Mouse (Mus musculus) spleen, adult 2 months (tissue): ENCODE data around the gene Wnk4. TPM values are rescaled to one million over a fixed set of nuclear protein-coding genes. Genes with fewer than 3 reads are reported as not detected.

Experiments
- DNase-seq, 2 experiments: peaks; one replicate each; pipeline versions ENCODE4 v3.0.0 to v3.0.0-alpha.2; 2012 to 2021; ENCODE audit warnings: low spot score in 2 of 2, low read depth in 1 of 2
- H3K27ac ChIP-seq: fragments of 200-500 bp; 2 replicates; pipeline ENCODE4 v1.5.1; 2012; ENCODE audit warnings: low read length, inconsistent platforms; ENCODE audit not compliant: insufficient read depth
- H3K27me3 ChIP-seq: fragments of 200-500 bp; 2 replicates; pipeline ENCODE4 v1.6.1; 2012; ENCODE audit warnings: mild to moderate bottlenecking, moderate library complexity, low read length, inconsistent platforms; ENCODE audit not compliant: control insufficient read depth, insufficient read depth
- H3K36me3 ChIP-seq: fragments of 200-500 bp; 2 replicates; pipeline ENCODE4 v1.6.1; 2012; ENCODE audit warnings: mild to moderate bottlenecking, low read length, inconsistent platforms; ENCODE audit not compliant: control insufficient read depth, insufficient read depth
- H3K4me1 ChIP-seq: fragments of 200-500 bp; 2 replicates; pipeline ENCODE4 v1.6.1; 2011; ENCODE audit warnings: inconsistent platforms; ENCODE audit not compliant: control insufficient read depth, insufficient read depth, insufficient read length
- H3K4me3 ChIP-seq: fragments of 200-500 bp; 2 replicates; pipeline ENCODE4 v1.5.1; 2011; ENCODE audit warnings: mild to moderate bottlenecking, inconsistent platforms; ENCODE audit not compliant: insufficient read depth, insufficient read length; ENCODE audit errors: extremely low read depth
- CTCF ChIP-seq: fragments of 200-500 bp; IDR thresholded peaks from 2 replicates; pipeline ENCODE4 v1.5.1; 2011; ENCODE audit warnings: mild to moderate bottlenecking, inconsistent platforms; ENCODE audit not compliant: insufficient read depth, insufficient read length, insufficient replicate concordance; ENCODE audit errors: extremely low read depth
- POLR2A ChIP-seq: fragments of 200-500 bp; IDR thresholded peaks from 2 replicates; pipeline ENCODE4 v1.6.1; 2011; ENCODE audit warnings: low read depth, low read length, inconsistent platforms
- WGBS: fragments of 180-500 bp; shearing (Covaris S2); methylation state at CpG from one replicate; pipeline ENCODE4 v1.1.7; 2018; 5-methylcytosine and 5-hydroxymethylcytosine counted together
- polyA plus RNA-seq: library from polyadenylated mRNA; depleted of rRNA; stranded (reverse); fragments of >200 nt; gene quantifications from 2 replicates; pipeline ENCODE4 v1.2.3, GENCODE M21; 2012

Gene Wnk4
- polyA plus RNA-seq, 1 experiment: 1.9 TPM

DNA sequence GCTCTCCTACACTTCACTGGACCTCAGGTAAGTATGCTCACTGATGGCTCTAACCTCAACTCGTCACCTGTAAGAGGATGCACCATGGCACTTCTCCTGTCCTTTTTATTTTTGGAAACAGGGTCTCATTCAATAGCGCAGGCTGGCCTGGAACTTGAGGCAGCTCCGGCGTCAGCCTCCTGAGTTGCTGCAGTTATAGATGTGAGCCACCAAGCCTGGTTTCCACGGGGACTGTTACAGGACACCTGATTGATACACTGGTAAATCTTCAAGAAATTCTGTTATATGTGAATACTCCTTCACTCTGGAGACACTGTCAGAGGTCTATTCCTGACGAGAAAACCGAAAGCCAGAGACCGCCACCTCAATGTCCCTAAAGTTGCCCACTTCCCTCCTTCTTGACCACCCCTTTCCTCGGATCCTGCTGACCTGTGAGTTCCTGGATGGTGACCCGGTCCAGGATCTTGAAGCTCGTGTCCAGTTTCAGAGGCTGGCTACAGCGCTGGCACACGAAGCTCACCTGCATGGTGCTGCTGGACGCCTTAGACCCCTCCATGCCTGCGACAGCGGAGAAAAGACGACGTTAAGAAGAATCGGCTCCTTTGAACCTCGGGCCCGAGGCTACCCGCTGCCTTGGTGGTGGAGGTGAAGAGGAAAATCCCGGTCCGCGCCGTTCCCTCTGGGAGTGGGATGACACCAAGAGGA, 41.1 kb downstream of the Wnk4 start:
- peak overlapping the region; percentile 30; the same call in 1 of the 2 replicates for H3K27ac ChIP-seq
- TF ChIP-seq CTCF: no peak
- TF ChIP-seq POLR2A: no peak
- H3K4me1 ChIP-seq: peaks cover 9% of the 10 kb centered on the region; the same call in 1 of the 2 replicates
- 9% methylated on average over 26 of the region's 26 CpGs for WGBS
- no peaks in the 10 kb centered on the region for H3K27me3 ChIP-seq
- DNase-seq: no peak
- H3K36me3 ChIP-seq: peaks cover 8% of the 10 kb centered on the region; the same call in 1 of the 2 replicates
- peak overlapping the region; percentile 81 for H3K4me3 ChIP-seq

DNA sequence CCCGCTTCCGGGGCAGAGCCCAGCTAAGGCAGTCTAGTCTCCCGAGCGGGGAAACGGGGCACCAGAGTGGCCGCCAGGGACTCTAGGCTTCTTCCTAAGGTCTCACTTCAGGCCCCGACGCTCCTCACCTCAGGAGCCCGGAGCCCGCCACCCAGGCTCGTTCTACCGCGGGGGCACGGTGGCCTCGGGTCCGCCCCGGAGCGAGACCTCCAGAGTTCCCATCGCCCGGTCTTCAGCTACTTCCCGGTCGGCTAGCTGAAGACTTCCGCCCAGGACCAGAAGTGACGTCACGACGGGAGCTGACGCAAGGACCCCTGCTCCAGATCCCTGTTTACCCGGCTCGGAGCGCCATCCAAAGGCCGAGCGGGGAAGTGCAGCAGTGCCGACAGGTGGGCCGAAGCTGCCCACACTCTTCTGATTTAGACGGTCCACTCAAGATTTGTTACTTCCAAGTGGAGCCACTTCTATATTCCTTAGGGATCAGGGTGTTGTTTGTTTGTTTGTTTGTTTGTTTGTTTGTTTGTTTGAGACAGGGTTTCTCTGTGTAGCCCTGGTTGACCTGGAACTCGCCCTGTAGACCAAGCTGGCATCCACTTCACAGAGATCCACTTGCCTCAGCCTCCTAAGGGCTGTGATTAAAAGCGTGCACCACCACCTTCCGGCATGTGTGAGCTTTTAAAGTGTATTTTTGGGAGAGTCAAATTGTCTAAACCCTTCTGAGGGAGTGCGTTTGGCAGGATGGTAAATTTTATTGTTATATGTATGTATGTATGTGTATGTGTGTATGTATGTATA, 41.8 kb downstream of the Wnk4 start, which contains the start of gene Becn1:
Gene Becn1 (minus strand): TSS at position 283 of the 795 bp plus-strand sequence.
- DNase-seq: peak; percentile 78 to 89
- peak; percentile 40 for TF ChIP-seq POLR2A
- peak; percentile 77 for TF ChIP-seq CTCF
- Histone ChIP-seq H3K27ac (peak within 1 kb of the TSS; percentile 30; the same call in 1 of the 2 replicates), H3K4me3 (peak within 1 kb of the TSS; percentile 81), H3K36me3 (peaks cover 8% of the 10 kb centered on the region; the same call in 1 of the 2 replicates), H3K4me1 (peaks cover 9% of the 10 kb centered on the region; the same call in 1 of the 2 replicates), H3K27me3 (no peaks in the 10 kb centered on the region)
- WGBS: 9% methylated on average over 39 of the region's 39 CpGs

DNA sequence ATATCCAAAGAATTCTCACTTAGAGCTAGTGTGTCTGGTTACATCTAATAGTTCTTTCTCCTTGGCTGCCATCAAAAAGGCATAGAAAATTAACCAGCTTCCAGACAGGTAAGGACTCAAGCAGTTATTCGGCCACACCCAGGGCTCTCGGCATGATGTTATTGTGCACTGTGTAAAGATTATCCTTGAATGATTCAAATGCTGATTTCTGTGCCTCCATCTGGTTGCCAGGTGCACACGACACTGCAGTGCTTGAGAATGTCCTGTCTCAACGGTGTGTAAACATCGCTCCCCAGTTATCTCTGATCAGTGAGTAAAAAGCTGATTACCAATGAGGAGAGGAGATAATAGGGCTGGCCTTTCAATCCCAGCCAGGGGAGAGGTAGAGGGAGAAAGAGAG, 47.4 kb downstream of the Wnk4 start:
- Histone ChIP-seq H3K27ac (no peak overlapping the region), H3K36me3 (no peaks in the 10 kb centered on the region), H3K4me1 (no peaks in the 10 kb centered on the region), H3K27me3 (no peaks in the 10 kb centered on the region), H3K4me3 (no peak overlapping the region)
- DNase-seq: no peak
- 59% methylated on average over 5 of the region's 5 CpGs for WGBS
- TF ChIP-seq POLR2A: no peak
- no peak for TF ChIP-seq CTCF

DNA sequence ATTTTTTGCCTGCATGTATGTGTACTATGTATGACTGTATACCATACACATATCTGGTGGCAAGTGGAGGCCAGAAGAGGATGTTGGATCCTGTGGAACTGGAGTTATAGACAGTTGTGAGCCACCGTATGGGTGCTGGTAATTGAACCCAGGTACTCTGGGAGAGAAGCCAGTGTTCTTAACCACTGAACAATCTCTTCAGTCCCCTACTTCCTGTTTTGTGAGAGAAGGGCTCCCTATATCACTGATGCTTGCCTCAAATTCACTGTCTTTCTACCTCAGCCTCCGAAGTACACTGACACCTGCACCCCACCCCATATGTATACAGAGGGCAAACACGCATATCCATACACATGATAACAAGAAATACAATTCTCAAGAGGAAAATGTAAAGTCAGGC, 50.7 kb downstream of the Wnk4 start:
- no peak overlapping the region for H3K27ac ChIP-seq
- no peak overlapping the region for H3K4me3 ChIP-seq
- no peaks in the 10 kb centered on the region for H3K4me1 ChIP-seq
- no peaks in the 10 kb centered on the region for H3K27me3 ChIP-seq
- TF ChIP-seq CTCF (no peak), POLR2A (no peak)
- no peak for DNase-seq
- WGBS: 66% methylated on average over 3 of the region's 3 CpGs
- H3K36me3 ChIP-seq: no peaks in the 10 kb centered on the region

- Histone ChIP-seq H3K4me1 (no peaks in the 10 kb centered on the region; the same call in 1 of the 2 replicates), H3K27me3 (no peaks in the 10 kb centered on the region), H3K27ac (no peak overlapping the region), H3K36me3 (no peaks in the 10 kb centered on the region), H3K4me3 (no peak overlapping the region)
- TF ChIP-seq CTCF (no peak), POLR2A (no peak)
- no peak for DNase-seq
- 57% methylated on average over 3 of the region's 3 CpGs for WGBS
Measured at GRCm38 (mm10) chr11:101312150-101312549, 51.8 kb downstream of the Wnk4 start.

DNA sequence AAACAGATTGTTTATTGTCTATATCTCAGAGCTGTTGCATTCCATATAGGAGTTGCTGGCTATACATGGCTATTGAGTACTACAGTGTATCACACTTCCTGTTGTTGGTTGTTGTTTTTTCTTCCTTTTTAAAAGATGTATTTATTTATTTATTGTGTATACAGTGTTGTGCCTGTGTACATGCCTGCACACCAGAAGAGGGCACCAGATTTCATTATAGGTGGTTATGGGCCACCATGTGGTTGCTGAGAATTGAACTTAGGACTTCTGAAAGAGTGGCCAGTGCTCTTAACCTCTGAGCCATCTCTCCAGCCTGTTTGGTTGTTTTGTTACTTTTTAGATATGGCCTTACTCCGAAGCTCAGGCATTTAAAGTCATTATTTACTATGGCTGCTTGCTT, 54.2 kb downstream of the Wnk4 start:
- H3K27me3 ChIP-seq: no peaks in the 10 kb centered on the region
- WGBS: 98% methylated on average over 1 of the region's 1 CpGs
- no peak for TF ChIP-seq POLR2A
- TF ChIP-seq CTCF: no peak
- no peak for DNase-seq
- H3K36me3 ChIP-seq: peaks cover 5% of the 10 kb centered on the region
- H3K4me3 ChIP-seq: no peak overlapping the region
- H3K27ac ChIP-seq: no peak overlapping the region
- H3K4me1 ChIP-seq: no peaks in the 10 kb centered on the region; the same call in 1 of the 2 replicates

- WGBS: 87% methylated on average over 8 of the region's 8 CpGs
- H3K4me3 ChIP-seq: peak overlapping the region; percentile 97
Measured at GRCm38 (mm10) chr11:101315082-101315650, 54.8 kb downstream of the Wnk4 start.

More at GRCm38 (mm10) chr11:101315082-101315650, 54.8 kb downstream of the Wnk4 start:
- peaks cover 11% of the 10 kb centered on the region for H3K36me3 ChIP-seq
- H3K27me3 ChIP-seq: no peaks in the 10 kb centered on the region
- H3K27ac ChIP-seq: peak overlapping the region; percentile 90; the same call in 1 of the 2 replicates
- DNase-seq: no peak
- no peak for TF ChIP-seq POLR2A
- no peak for TF ChIP-seq CTCF
- no peaks in the 10 kb centered on the region; the same call in 1 of the 2 replicates for H3K4me1 ChIP-seq
